Mouse (Mus musculus) neural tube, embryonic 14.5 days (tissue): ENCODE measurements around the gene Snx6. TPM values are rescaled to one million over a fixed set of nuclear protein-coding genes. Genes with fewer than 3 reads are reported as not detected.
"Not testable (repeated sequence)": the region's sequence is repeated elsewhere in the genome, so short reads cannot be mapped to it uniquely, and the experiment has no call there.

Experiments used
- ATAC-seq: fragments of 200-750 bp; cut with Nextera tagmentation; 2 replicates; pipeline ENCODE4 v1.8.0; 2017; ENCODE audit warnings: low read depth, mild to moderate bottlenecking, moderate TSS enrichment, moderate library complexity
- H3K27ac ChIP-seq: fragments of 300-500 bp; sonication (generic); 2 replicates; pipeline ENCODE4 v1.5.1; 2014; ENCODE audit warnings: low read depth, mild to moderate bottlenecking, control low read depth, low read length, moderate library complexity, mixed read lengths
- H3K27me3 ChIP-seq: fragments of 300-500 bp; sonication (generic); 2 replicates; pipeline ENCODE4 v1.6.1; 2014; ENCODE audit warnings: low read length; ENCODE audit not compliant: control insufficient read depth, insufficient read depth
- H3K36me3 ChIP-seq: fragments of 300-500 bp; sonication (generic); 2 replicates; pipeline ENCODE4 v1.6.1; 2014; ENCODE audit warnings: low read length, mixed read lengths; ENCODE audit not compliant: control insufficient read depth, insufficient read depth
- H3K4me1 ChIP-seq: fragments of 300-500 bp; sonication (generic); 2 replicates; pipeline ENCODE4 v1.6.1; 2014; ENCODE audit warnings: low read length; ENCODE audit not compliant: control insufficient read depth, insufficient read depth
- H3K4me2 ChIP-seq: fragments of 300-500 bp; sonication (generic); 2 replicates; pipeline ENCODE4 v1.6.1; 2014; ENCODE audit warnings: mild to moderate bottlenecking, low read depth, low read length, control low read depth
- H3K4me3 ChIP-seq: fragments of 300-500 bp; sonication (generic); 2 replicates; pipeline ENCODE4 v1.5.1; 2014; ENCODE audit warnings: low read depth, low read length, control low read depth, mixed read lengths
- H3K9ac ChIP-seq: fragments of 300-500 bp; sonication (generic); replicated peaks from 2 replicates; pipeline ENCODE4 v1.6.1; 2014; ENCODE audit warnings: low read depth, mild to moderate bottlenecking, control low read depth, low read length, mixed read lengths
- H3K9me3 ChIP-seq: fragments of 300-500 bp; sonication (generic); 2 replicates; pipeline ENCODE4 v1.6.1; 2016; ENCODE audit warnings: low read length; ENCODE audit not compliant: control insufficient read depth
- WGBS: fragments of 180-500 bp; shearing (Covaris S2); extraction: QIAGEN DNeasy Blood & Tissue Kit; methylation state at CpG from one replicate; pipeline ENCODE4 v1.1.7; 2014; 5-methylcytosine and 5-hydroxymethylcytosine counted together
- polyA plus RNA-seq: library from polyadenylated mRNA; unstranded; fragments of >200 nt; fragmentation: Nextera tagmentation; extraction: Ambion mirVana; gene quantifications from 2 replicates; pipeline ENCODE4 v1.2.1, GENCODE M21; 2014

Gene Snx6
- polyA plus RNA-seq, 1 experiment from 2014 or later: 130 TPM

DNA sequence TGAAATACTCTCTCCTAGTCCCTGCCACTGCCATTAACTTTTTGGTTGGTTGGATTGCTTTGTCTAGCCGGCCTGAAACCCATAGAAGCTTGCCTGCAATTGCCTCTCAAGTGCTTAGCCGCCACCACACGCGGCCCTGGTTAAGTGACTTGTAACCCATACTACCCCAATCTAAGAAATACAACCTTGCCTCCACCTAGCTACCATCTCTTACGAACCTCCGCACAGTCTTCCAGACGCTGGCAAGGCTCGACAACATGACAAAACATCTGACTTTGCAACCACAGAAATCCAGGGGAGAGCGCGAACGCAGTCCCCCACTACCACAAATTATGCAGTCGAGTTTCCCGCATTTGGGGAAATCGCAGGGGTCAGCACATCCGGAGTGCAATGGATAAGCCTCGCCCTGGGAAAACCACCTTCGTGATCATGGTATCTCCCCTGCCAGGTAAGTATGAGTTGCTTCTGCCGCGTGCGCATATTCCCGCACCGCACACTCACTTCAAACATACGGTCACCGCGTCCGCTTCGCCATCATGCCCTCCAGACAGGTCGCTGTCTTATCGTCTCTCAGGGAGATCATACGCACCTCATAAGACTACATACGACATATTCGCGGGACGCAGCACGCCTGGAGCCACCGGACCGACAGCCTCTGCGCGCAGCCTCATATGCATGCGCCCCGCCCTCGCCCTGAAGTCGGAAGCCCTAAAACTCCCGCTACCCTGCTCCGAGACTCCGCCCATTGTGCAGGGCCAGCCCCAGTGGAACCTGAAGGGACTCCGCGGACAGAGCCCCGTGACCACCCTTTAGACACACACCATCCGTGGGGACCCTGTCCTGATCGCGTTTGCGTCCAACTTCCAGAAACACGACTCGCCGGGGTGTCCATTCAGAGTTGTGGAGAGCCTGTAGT is 76.4 kb downstream of the Snx6 start:
- not testable (repeated sequence) for H3K9me3 ChIP-seq, H3K4me1 ChIP-seq, H3K9ac ChIP-seq, H3K4me2 ChIP-seq, H3K36me3 ChIP-seq, H3K27me3 ChIP-seq, H3K27ac ChIP-seq, H3K4me3 ChIP-seq
- no CpG with 5 or more reads among the region's 56 CpGs for WGBS
- peak; percentile 91 for ATAC-seq

DNA sequence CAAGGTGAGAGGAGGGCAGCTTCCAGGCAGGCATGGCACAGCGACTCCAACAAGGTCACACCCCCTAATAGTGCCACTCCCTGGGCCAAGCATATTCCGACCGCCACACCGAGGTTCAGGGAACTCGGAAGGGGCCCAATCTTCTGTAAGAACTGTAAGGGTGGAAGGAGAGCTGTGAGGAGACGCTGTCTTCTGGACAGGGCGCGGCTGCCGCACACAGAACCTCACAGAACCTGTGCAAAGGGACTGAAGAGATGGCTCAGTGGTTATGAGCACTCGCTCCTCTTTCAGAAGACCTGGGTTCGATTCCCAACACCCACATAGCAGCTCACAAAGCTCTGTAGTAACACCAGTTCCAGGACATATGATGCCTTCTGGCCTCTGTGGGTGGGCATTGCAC is 78.0 kb downstream of the Snx6 start:
- H3K9me3 ChIP-seq, H3K9ac ChIP-seq, ATAC-seq, H3K4me2 ChIP-seq, H3K27me3 ChIP-seq, H3K36me3 ChIP-seq, H3K27ac ChIP-seq, H3K4me1 ChIP-seq, H3K4me3 ChIP-seq: not testable (repeated sequence)
- 73% methylated on average over 4 of the region's 11 CpGs for WGBS

DNA sequence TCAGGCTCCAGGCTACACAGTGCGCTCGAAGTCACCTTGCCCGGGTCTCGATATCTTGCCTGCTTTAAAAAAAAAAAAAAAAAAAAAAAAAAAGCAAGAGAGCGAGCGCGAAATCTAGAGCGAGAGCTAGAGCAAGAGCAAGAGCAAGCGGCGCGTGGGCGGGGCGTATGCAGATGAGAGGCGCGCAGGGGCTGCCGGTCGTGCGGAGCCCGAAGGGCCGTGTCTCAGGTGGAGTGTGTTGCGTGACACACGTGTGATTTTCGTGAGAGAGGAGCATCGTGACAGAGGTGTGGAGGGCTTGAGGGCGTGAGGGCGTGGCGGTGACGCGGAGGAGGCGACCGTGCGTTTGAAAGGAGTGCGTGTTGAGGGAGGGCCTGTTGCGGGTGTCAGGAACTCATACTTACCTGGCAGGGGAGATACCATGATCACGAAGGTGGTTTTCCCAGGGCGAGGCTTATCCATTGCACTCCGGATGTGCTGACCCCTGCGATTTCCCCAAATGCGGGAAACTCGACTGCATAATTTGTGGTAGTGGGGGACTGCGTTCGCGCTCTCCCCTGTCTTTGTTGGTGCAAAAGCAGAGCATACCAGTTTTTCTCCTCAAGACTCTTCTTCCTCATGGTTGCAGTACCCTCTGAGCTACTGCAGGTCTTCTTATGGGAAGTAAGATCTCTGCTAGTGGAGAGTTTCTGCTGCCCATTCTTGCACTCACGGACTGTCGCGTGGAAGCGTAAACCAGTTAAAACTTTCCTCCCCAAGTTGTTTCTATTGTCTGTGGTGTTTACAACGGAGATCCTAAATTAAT is 81.5 kb downstream of the Snx6 start:
- ATAC-seq: peak; percentile 58
- H3K27ac ChIP-seq, H3K36me3 ChIP-seq, H3K4me1 ChIP-seq, H3K27me3 ChIP-seq, H3K4me3 ChIP-seq, H3K9ac ChIP-seq, H3K4me2 ChIP-seq, H3K9me3 ChIP-seq: not testable (repeated sequence)
- WGBS: 0% methylated on average over 4 of the region's 48 CpGs

DNA sequence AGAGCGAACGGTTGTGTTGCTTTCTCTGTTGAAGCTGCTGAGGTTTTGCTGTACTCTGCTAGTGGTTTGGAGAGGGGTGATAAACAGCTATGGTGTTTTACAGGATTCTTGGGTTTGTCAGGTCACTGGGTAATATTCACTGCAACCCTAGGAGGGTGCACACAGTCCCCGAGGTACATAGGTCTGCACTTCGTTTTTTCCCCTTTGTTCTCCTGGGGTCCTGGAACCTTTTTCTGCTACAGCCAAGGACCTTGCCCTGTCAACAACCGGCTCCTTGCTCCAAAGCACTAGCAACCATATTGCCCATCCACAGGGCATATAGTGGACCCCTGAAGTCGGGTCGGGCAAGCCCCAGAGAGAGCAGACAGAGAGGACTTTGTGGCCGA is 85.0 kb downstream of the Snx6 start:
- H3K9me3 ChIP-seq, H3K9ac ChIP-seq, H3K27ac ChIP-seq, H3K4me2 ChIP-seq, H3K36me3 ChIP-seq, H3K27me3 ChIP-seq, H3K4me1 ChIP-seq, H3K4me3 ChIP-seq: not testable (repeated sequence)
- peak; percentile 83 for ATAC-seq
- 0% methylated on average over 2 of the region's 8 CpGs for WGBS

DNA sequence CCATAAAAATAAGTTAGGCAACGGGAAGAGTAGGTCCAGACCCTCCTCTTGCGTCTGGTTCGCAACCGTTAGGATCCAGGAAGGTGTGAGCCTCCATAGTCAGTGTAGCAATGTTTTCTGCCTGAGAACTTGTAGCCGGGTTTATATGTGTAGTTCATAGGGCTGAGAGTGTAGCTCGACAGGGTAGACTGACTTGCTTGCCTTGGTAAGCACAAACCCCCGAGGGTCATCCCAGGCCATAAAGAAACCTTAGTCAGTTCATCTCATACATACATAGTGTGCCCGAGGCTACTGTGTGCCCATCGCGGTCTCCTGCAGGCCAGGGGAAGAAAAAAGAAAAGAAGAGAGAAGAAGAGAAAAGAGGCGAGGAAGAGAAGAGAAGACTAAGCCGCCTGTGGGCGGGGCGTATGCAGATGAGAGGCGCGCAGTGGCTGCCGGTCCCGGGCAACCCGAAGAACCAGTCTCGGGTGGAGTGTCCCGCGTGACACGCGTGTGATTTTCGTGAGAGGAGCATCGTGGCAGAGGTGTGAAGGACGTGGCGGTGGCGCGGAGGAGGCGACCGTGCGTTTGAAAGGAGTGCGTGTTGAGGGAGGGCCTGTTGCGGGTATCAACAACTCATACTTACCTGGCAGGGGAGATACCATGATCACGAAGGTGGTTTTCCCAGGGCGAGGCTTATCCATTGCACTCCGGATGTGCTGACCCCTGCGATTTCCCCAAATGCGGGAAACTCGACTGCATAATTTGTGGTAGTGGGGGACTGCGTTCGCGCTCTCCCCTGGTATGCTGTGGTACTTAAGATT is 85.6 kb downstream of the Snx6 start:
- not testable (repeated sequence) for H3K4me2 ChIP-seq, H3K9ac ChIP-seq, H3K27ac ChIP-seq, H3K27me3 ChIP-seq, H3K4me1 ChIP-seq, H3K36me3 ChIP-seq, H3K4me3 ChIP-seq, H3K9me3 ChIP-seq
- peak; percentile 75 for ATAC-seq
- WGBS: 0% methylated on average over 9 of the region's 44 CpGs

DNA sequence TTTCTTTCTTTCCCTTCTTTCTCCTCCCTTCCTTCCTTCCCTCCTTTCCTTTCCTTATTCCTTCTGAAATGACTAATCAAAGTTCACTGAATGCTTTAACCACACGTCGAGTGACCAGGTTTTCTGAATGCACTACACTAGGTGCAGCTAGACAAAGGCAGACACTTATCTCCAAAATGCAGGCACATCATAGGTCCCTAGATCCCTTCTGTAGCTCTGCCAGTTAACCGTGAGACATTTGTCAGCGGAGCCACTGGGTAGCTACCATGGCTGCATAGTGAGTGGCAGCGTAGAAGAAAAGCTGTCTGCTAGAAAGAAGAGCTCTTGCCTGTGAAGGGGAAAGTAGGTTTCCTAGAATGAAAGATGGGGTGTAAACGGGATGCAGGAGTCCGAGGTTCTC is 96.1 kb downstream of the Snx6 start:
- 79% methylated on average over 7 of the region's 7 CpGs for WGBS
- ATAC-seq: no peak
- no peak overlapping the region for H3K4me3 ChIP-seq
- no peaks in the 10 kb centered on the region for H3K9me3 ChIP-seq
- H3K27me3 ChIP-seq: no peaks in the 10 kb centered on the region
- H3K36me3 ChIP-seq: no peaks in the 10 kb centered on the region
- no peak overlapping the region for H3K9ac ChIP-seq
- no peak overlapping the region for H3K27ac ChIP-seq
- H3K4me2 ChIP-seq: no peak overlapping the region
- H3K4me1 ChIP-seq: 0 out of 2 replicates have a peak, but pooled peaks cover 2% of the 10 kb centered on the region

DNA sequence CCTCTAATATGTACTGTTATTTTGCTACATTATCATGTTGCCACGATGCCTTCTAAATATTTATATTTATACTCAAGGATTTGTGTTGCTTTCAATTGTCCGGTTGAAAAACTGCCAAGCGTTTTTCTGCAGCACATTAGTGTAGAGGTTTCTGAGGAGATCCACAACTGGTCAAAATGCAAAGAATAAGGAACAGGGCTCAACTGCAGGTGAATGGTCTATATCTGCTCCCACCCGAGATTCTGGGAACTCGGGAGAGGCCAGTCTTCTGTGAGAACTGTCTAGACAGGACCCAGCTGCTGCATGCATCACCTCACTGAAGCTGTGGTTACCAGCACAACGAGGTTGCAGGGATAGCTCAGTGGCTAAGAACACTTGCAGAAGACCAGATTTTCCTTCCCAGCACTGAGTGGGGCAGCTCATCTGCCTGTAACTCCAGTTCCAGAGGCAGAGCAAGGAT is 97.7 kb downstream of the Snx6 start:
- Histone ChIP-seq H3K27ac (no peak overlapping the region), H3K9ac (no peak overlapping the region), H3K4me3 (no peak overlapping the region), H3K36me3 (no peaks in the 10 kb centered on the region), H3K27me3 (no peaks in the 10 kb centered on the region), H3K4me1 (0 out of 2 replicates have a peak, but pooled peaks cover 6% of the 10 kb centered on the region), H3K4me2 (no peak overlapping the region), H3K9me3 (no peaks in the 10 kb centered on the region)
- 57% methylated on average over 6 of the region's 6 CpGs for WGBS
- ATAC-seq: no peak

DNA sequence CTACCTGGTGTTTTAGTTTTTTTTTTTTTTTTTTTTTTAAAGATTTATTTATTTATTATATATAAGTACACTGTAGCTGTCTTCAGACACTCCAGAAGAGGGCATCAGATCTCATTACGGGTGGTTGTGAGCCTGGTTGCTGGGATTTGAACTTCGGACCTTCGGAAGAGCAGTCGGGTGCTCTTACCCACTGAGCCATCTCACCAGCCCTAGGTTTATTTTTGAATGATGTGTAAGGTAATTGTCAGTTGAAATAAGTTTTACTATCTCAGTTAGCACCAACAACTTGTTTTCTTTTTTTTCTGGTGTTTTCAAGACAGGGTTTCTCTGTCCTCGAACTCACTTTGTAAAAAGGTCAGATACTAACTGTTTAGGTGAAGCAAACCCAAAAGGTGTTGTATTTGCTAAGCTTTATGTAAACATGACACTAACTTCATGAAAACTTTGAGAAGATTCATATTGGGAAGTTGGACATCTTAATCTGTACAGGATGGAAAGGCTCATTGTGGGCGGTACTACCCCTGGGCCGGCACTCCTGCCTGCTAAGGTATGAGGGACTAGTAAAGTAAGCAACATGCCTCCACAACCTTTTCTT is 98.4 kb downstream of the Snx6 start:
- no peaks in the 10 kb centered on the region for H3K36me3 ChIP-seq
- H3K27me3 ChIP-seq: no peaks in the 10 kb centered on the region
- no peaks in the 10 kb centered on the region for H3K9me3 ChIP-seq
- H3K27ac ChIP-seq: no peak overlapping the region
- H3K4me1 ChIP-seq: 0 out of 2 replicates have a peak, but pooled peaks cover 6% of the 10 kb centered on the region
- no peak overlapping the region for H3K4me2 ChIP-seq
- WGBS: 13% methylated on average over 7 of the region's 7 CpGs
- peak; percentile 22 for ATAC-seq
- no peak overlapping the region for H3K4me3 ChIP-seq
- no peak overlapping the region for H3K9ac ChIP-seq
